Mouse (Mus musculus) liver, embryonic 11.5 days (tissue): ENCODE measurements around the gene Atg3. TPM values are rescaled to one million over a fixed set of nuclear protein-coding genes. Genes with fewer than 3 reads are reported as not detected.
A peak's percentile ranks its signal among the peaks of the same experiment; 100 is the strongest.

Experiments used
- ATAC-seq: fragments of 200-750 bp; cut with Nextera tagmentation; replicated peaks from 2 replicates; pipeline ENCODE4 v1.8.0; 2017; ENCODE audit warnings: moderate number of reproducible peaks, mild to moderate bottlenecking, moderate TSS enrichment, moderate library complexity; ENCODE audit not compliant: low FRiP score
- DNase-seq: peaks from one replicate; pipeline ENCODE4 v3.0.0-alpha.2; 2017; ENCODE audit warnings: low spot score
- H3K27ac ChIP-seq: fragments of 300-500 bp; sonication (generic); 2 replicates; pipeline ENCODE4 v1.5.1; 2014; ENCODE audit warnings: mild to moderate bottlenecking, low read depth, low read length, control low read depth
- H3K27me3 ChIP-seq: fragments of 300-500 bp; sonication (generic); replicated peaks from 2 replicates; pipeline ENCODE4 v1.6.1; 2014; ENCODE audit warnings: low read length, mixed read lengths; ENCODE audit not compliant: control insufficient read depth, insufficient read depth
- H3K36me3 ChIP-seq: fragments of 300-500 bp; sonication (generic); 2 replicates; pipeline ENCODE4 v1.6.1; 2014; ENCODE audit warnings: mild to moderate bottlenecking, low read length, moderate library complexity, mixed read lengths; ENCODE audit not compliant: control insufficient read depth, insufficient read depth
- H3K4me1 ChIP-seq: fragments of 300-500 bp; sonication (generic); replicated peaks from 2 replicates; pipeline ENCODE4 v1.6.1; 2014; ENCODE audit warnings: low read length, mixed read lengths; ENCODE audit not compliant: control insufficient read depth, insufficient read depth
- H3K4me2 ChIP-seq: fragments of 300-500 bp; sonication (generic); 2 replicates; pipeline ENCODE4 v1.6.1; 2014; ENCODE audit warnings: mild to moderate bottlenecking, control low read depth, moderate library complexity
- H3K4me3 ChIP-seq: fragments of 300-500 bp; sonication (generic); 2 replicates; pipeline ENCODE4 v1.5.1; 2014; ENCODE audit warnings: low read depth, low read length, control low read depth
- H3K9ac ChIP-seq: fragments of 300-500 bp; sonication (generic); 2 replicates; pipeline ENCODE4 v1.6.1; 2014; ENCODE audit warnings: low read depth, low read length, control low read depth
- H3K9me3 ChIP-seq: fragments of 300-500 bp; sonication (generic); 2 replicates; pipeline ENCODE4 v1.6.1; 2016; ENCODE audit warnings: low read length, inconsistent platforms, mixed read lengths; ENCODE audit not compliant: control insufficient read depth
- WGBS: fragments of 180-500 bp; shearing (Covaris S2); extraction: QIAGEN DNeasy Blood & Tissue Kit; methylation state at CpG from one replicate; pipeline ENCODE4 v1.1.7; 2014; 5-methylcytosine and 5-hydroxymethylcytosine counted together
- polyA plus RNA-seq: library from polyadenylated mRNA; unstranded; fragments of >200 nt; fragmentation: Nextera tagmentation; extraction: Ambion mirVana; gene quantifications from 2 replicates; pipeline ENCODE4 v1.2.1, GENCODE M21; 2014

The Atg3 gene
- polyA plus RNA-seq, 1 experiment from 2014 or later, result 42.0 TPM

- Histone ChIP-seq H3K4me2 (no peak overlapping the region), H3K27me3 (no peaks in the 10 kb centered on the region), H3K36me3 (peaks cover 2% of the 10 kb centered on the region; the same call in 1 of the 2 replicates), H3K27ac (no peak overlapping the region), H3K9me3 (no peaks in the 10 kb centered on the region), H3K4me3 (no peak overlapping the region), H3K9ac (no peak overlapping the region), H3K4me1 (no peaks in the 10 kb centered on the region)
- ATAC-seq, result peak; percentile 51; the same call in 1 of the 2 replicates
- WGBS, result 10% methylated on average over 1 of the region's 1 CpGs
- no peak for DNase-seq
Measured at GRCm38 (mm10) chr16:45192613-45193012, 34.0 kb downstream of the Atg3 start.

DNA sequence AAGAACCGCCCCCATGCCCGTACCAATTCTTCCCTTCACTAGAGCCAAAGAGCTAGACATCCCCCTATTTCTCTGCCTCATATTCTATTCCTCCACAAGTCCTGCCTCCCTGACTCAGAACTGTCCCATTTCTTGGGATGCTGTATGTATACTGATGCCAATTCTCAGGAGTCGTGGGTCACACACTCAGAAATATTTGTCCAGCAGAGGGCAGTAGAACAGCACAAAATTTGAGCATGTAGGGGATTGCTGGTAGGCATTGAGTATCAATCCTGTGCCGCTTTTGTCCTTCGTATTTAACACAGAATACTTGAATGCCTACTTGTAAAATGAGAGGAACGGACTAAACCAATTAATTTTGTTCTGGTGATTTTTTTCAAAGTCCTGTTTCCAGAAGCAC is 38.2 kb downstream of the Atg3 start:
- no peaks in the 10 kb centered on the region for H3K4me1 ChIP-seq
- H3K27ac ChIP-seq, result no peak overlapping the region
- H3K9me3 ChIP-seq, result no peaks in the 10 kb centered on the region
- no peak overlapping the region for H3K9ac ChIP-seq
- ATAC-seq (no peak; the same call in 1 of the 2 replicates), DNase-seq (no peak)
- no peak overlapping the region for H3K4me3 ChIP-seq
- no peak overlapping the region for H3K4me2 ChIP-seq
- H3K36me3 ChIP-seq, result no peaks in the 10 kb centered on the region
- 38% methylated on average over 6 of the region's 6 CpGs for WGBS
- no peaks in the 10 kb centered on the region for H3K27me3 ChIP-seq

DNA sequence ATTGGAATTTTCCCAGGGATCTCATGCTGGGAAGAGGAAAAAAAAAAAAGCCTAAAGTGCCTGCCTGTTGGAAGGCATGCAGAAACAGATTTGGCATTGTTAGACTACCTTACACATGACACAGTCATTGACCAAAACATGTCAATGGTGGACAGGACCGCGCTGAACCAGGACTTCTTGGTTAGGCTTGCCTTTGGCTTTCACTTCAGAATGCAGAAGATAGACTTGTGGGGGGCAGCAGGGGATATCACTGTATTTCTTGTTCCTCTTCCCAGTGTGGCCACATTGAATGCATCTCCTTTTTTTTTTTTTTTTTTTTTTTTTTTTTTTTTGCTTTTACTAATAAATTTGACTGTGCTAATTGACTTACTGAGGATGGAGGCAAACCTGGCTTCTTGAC is 42.8 kb downstream of the Atg3 start:
- DNase-seq, result no peak
- no peak overlapping the region for H3K4me3 ChIP-seq
- no peak for ATAC-seq
- WGBS, result 72% methylated on average over 2 of the region's 2 CpGs
- H3K9ac ChIP-seq, result no peak overlapping the region
- H3K27ac ChIP-seq, result no peak overlapping the region
- no peaks in the 10 kb centered on the region for H3K9me3 ChIP-seq
- H3K4me2 ChIP-seq, result no peak overlapping the region
- H3K4me1 ChIP-seq, result no peaks in the 10 kb centered on the region
- no peaks in the 10 kb centered on the region for H3K27me3 ChIP-seq
- no peaks in the 10 kb centered on the region for H3K36me3 ChIP-seq

DNA sequence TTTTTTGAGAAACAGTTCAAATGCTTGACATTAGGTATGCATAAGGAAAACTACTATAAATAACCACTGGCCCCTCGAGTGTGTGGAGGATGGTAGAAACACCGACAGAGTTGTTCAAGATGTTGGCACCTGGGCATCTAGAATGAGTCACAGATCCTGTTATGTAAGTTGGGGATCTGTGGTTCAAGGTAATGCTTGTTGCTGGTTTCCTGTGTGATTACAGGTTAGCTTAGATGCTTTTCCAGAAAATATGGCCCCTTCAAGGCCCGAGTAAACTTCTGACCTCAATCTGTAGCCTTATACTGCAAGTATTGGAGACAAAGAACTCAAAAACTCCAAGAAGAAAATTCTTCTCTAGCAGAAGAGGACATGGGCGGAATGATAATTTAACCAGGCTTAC is 45.9 kb downstream of the Atg3 start:
- Histone ChIP-seq H3K4me2 (no peak overlapping the region), H3K27ac (no peak overlapping the region), H3K9ac (no peak overlapping the region), H3K36me3 (no peaks in the 10 kb centered on the region), H3K4me1 (no peaks in the 10 kb centered on the region), H3K27me3 (no peaks in the 10 kb centered on the region), H3K4me3 (no peak overlapping the region), H3K9me3 (no peaks in the 10 kb centered on the region)
- 63% methylated on average over 4 of the region's 4 CpGs for WGBS
- ATAC-seq (no peak), DNase-seq (no peak)

GRCm38 (mm10) chr16:45204859-45205670 is 46.5 kb downstream of the Atg3 start:
- Histone ChIP-seq H3K4me1 (no peaks in the 10 kb centered on the region), H3K9ac (no peak overlapping the region), H3K4me2 (no peak overlapping the region), H3K27me3 (no peaks in the 10 kb centered on the region), H3K4me3 (no peak overlapping the region), H3K27ac (no peak overlapping the region), H3K36me3 (no peaks in the 10 kb centered on the region), H3K9me3 (no peaks in the 10 kb centered on the region)
- ATAC-seq, result no peak
- 62% methylated on average over 12 of the region's 12 CpGs for whole genome bisulfite sequencing
- no peak for DNase-seq

DNA sequence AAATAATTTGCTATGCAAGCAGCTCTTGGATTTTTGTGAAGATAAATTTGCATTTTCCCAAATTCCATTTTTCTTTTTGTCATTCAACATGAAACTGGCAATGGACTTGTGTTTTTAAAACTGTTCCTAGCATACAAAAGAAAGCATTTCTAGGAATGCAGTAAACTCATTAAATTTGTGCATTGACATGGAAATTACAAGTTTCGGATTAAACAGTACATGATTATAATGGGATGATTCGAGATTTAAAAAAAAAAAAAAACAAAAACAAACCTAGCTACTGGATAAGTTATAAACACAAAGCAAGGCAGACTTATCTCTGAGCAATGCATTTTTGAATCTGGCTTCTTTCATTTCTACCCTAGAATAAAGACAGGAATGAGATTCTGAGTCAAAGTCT is 63.4 kb downstream of the Atg3 start:
- Histone ChIP-seq H3K4me1 (no peaks in the 10 kb centered on the region), H3K9me3 (no peaks in the 10 kb centered on the region), H3K4me3 (no peak overlapping the region), H3K4me2 (no peak overlapping the region), H3K36me3 (no peaks in the 10 kb centered on the region), H3K27ac (no peak overlapping the region), H3K9ac (no peak overlapping the region), H3K27me3 (no peaks in the 10 kb centered on the region)
- ATAC-seq, result no peak
- DNase-seq, result no peak
- 69% methylated on average over 2 of the region's 2 CpGs for WGBS

GRCm38 (mm10) chr16:45222771-45223170 is 64.2 kb downstream of the Atg3 start:
- H3K9me3 ChIP-seq, result no peaks in the 10 kb centered on the region
- H3K36me3 ChIP-seq, result no peaks in the 10 kb centered on the region
- H3K4me1 ChIP-seq, result no peaks in the 10 kb centered on the region
- ATAC-seq (no peak), DNase-seq (no peak)
- no peak overlapping the region for H3K4me2 ChIP-seq
- no peak overlapping the region for H3K27ac ChIP-seq
- H3K27me3 ChIP-seq, result no peaks in the 10 kb centered on the region
- no peak overlapping the region for H3K4me3 ChIP-seq
- 53% methylated on average over 3 of the region's 3 CpGs for WGBS
- no peak overlapping the region for H3K9ac ChIP-seq

GRCm38 (mm10) chr16:45223648-45224388 is 65.2 kb downstream of the Atg3 start, which contains the start of gene Btla:
TSS of gene Btla (plus strand) at chr16:45224315.
- DNase-seq (no peak), ATAC-seq (no peak)
- no peak within 1 kb of the TSS for H3K4me3 ChIP-seq
- H3K27me3 ChIP-seq, result no peaks in the 10 kb centered on the region
- no peaks in the 10 kb centered on the region for H3K4me1 ChIP-seq
- H3K4me2 ChIP-seq, result no peak within 1 kb of the TSS
- no peaks in the 10 kb centered on the region for H3K9me3 ChIP-seq
- 47% methylated on average over 10 of the region's 10 CpGs for WGBS
- H3K27ac ChIP-seq, result no peak within 1 kb of the TSS
- no peaks in the 10 kb centered on the region for H3K36me3 ChIP-seq
- H3K9ac ChIP-seq, result no peak within 1 kb of the TSS
